Mouse (Mus musculus): ENCODE measurements around the gene Lrrc32. TPM values are rescaled to one million over a fixed set of nuclear protein-coding genes. Genes with fewer than 3 reads are reported as not detected.
A peak's percentile ranks its signal among the peaks of the same experiment; 100 is the strongest.

Lrrc32 gene
- polyA plus RNA-seq, 1 experiment from 2014 or later: 6.9 TPM

- Histone ChIP-seq H3K9ac (ENCODE audit: low read depth, low read length) (no peak overlapping the region), H3K4me1 (replicated peaks; ENCODE audit: control insufficient read depth, insufficient read depth, low read length) (no peaks in the 10 kb centered on the region; the same call in 1 of the 2 replicates), H3K27ac (ENCODE audit: low read depth, low read length) (no peak overlapping the region), H3K4me2 (replicated peaks; ENCODE audit: low read depth) (peak overlapping the region; percentile 82), H3K4me3 (ENCODE audit: low read depth, low read length) (peak overlapping the region; percentile 59), H3K27me3 (replicated peaks; ENCODE audit: control insufficient read depth, insufficient read depth, low read length) (no peaks in the 10 kb centered on the region; the same call in 1 of the 2 replicates), H3K36me3 (ENCODE audit: control insufficient read depth, insufficient read depth) (no peaks in the 10 kb centered on the region), H3K9me3 (ENCODE audit: control insufficient read depth) (no peaks in the 10 kb centered on the region)
- 86% methylated on average over 6 of the region's 6 CpGs for WGBS
- TF ChIP-seq CTCF (IDR thresholded peaks at IDR 0.05; ENCODE audit: low read depth): no peak
- no peak for ATAC-seq
These were observed 1.8 kb downstream of the Lrrc32 start for GRCm38 (mm10) chr7:98490911-98491310.

- Histone ChIP-seq H3K27ac (ENCODE audit: low read depth, low read length) (no peak overlapping the region), H3K27me3 (replicated peaks; ENCODE audit: control insufficient read depth, insufficient read depth, low read length) (no peaks in the 10 kb centered on the region; the same call in 1 of the 2 replicates), H3K9ac (ENCODE audit: low read depth, low read length) (no peak overlapping the region), H3K4me3 (ENCODE audit: low read depth, low read length) (peak overlapping the region; percentile 59), H3K9me3 (ENCODE audit: control insufficient read depth) (no peaks in the 10 kb centered on the region), H3K36me3 (ENCODE audit: control insufficient read depth, insufficient read depth) (no peaks in the 10 kb centered on the region), H3K4me2 (replicated peaks; ENCODE audit: low read depth) (peak overlapping the region; percentile 82), H3K4me1 (replicated peaks; ENCODE audit: control insufficient read depth, insufficient read depth, low read length) (no peaks in the 10 kb centered on the region; the same call in 1 of the 2 replicates)
- no peak for TF ChIP-seq CTCF (IDR thresholded peaks at IDR 0.05; ENCODE audit: low read depth)
- 66% methylated on average over 9 of the region's 9 CpGs for WGBS
- ATAC-seq: no peak
These were observed 2.5 kb downstream of the Lrrc32 start for GRCm38 (mm10) chr7:98491451-98492200.

- Histone ChIP-seq H3K9ac (ENCODE audit: low read depth, low read length) (no peak overlapping the region), H3K4me3 (ENCODE audit: low read depth, low read length) (peak overlapping the region; percentile 20; the same call in 1 of the 2 replicates), H3K27ac (ENCODE audit: low read depth, low read length) (no peak overlapping the region), H3K36me3 (ENCODE audit: control insufficient read depth, insufficient read depth) (no peaks in the 10 kb centered on the region), H3K27me3 (replicated peaks; ENCODE audit: control insufficient read depth, insufficient read depth, low read length) (no peaks in the 10 kb centered on the region; the same call in 1 of the 2 replicates), H3K9me3 (ENCODE audit: control insufficient read depth) (no peaks in the 10 kb centered on the region), H3K4me1 (replicated peaks; ENCODE audit: control insufficient read depth, insufficient read depth, low read length) (no peaks in the 10 kb centered on the region; the same call in 1 of the 2 replicates), H3K4me2 (replicated peaks; ENCODE audit: low read depth) (peak overlapping the region; percentile 82)
- 70% methylated on average over 5 of the region's 5 CpGs for WGBS
- no peak for TF ChIP-seq CTCF (IDR thresholded peaks at IDR 0.05; ENCODE audit: low read depth)
- no peak for ATAC-seq
These were observed 3.2 kb downstream of the Lrrc32 start for GRCm38 (mm10) chr7:98492331-98492730.

GRCm38 (mm10) chr7:98493307-98493706 is 4.2 kb downstream of the Lrrc32 start:
- Histone ChIP-seq H3K4me3 (ENCODE audit: low read depth, low read length) (no peak overlapping the region), H3K9ac (ENCODE audit: low read depth, low read length) (peak overlapping the region; percentile 22; the same call in 1 of the 2 replicates), H3K9me3 (ENCODE audit: control insufficient read depth) (no peaks in the 10 kb centered on the region), H3K27me3 (replicated peaks; ENCODE audit: control insufficient read depth, insufficient read depth, low read length) (no peaks in the 10 kb centered on the region; the same call in 1 of the 2 replicates), H3K4me2 (replicated peaks; ENCODE audit: low read depth) (peak overlapping the region; percentile 82; the same call in 1 of the 2 replicates), H3K27ac (ENCODE audit: low read depth, low read length) (no peak overlapping the region), H3K4me1 (replicated peaks; ENCODE audit: control insufficient read depth, insufficient read depth, low read length) (no peaks in the 10 kb centered on the region; the same call in 1 of the 2 replicates), H3K36me3 (ENCODE audit: control insufficient read depth, insufficient read depth) (no peaks in the 10 kb centered on the region)
- TF ChIP-seq CTCF (IDR thresholded peaks at IDR 0.05; ENCODE audit: low read depth): no peak
- 51% methylated on average over 2 of the region's 2 CpGs for WGBS
- ATAC-seq: no peak

- Histone ChIP-seq H3K4me1 (replicated peaks; ENCODE audit: control insufficient read depth, insufficient read depth, low read length) (no peaks in the 10 kb centered on the region; the same call in 1 of the 2 replicates), H3K4me2 (replicated peaks; ENCODE audit: low read depth) (no peak overlapping the region)
- 64% methylated on average over 18 of the region's 18 CpGs for WGBS
These were observed 4.9 kb downstream of the Lrrc32 start for GRCm38 (mm10) chr7:98493901-98494480.

GRCm38 (mm10) chr7:98495591-98495990 is 6.5 kb downstream of the Lrrc32 start:
- Histone ChIP-seq H3K36me3 (ENCODE audit: control insufficient read depth, insufficient read depth) (no peaks in the 10 kb centered on the region; the same call in 1 of the 2 replicates), H3K9ac (ENCODE audit: low read depth, low read length) (no peak overlapping the region), H3K4me3 (ENCODE audit: low read depth, low read length) (no peak overlapping the region), H3K27ac (ENCODE audit: low read depth, low read length) (no peak overlapping the region), H3K9me3 (ENCODE audit: control insufficient read depth) (no peaks in the 10 kb centered on the region), H3K27me3 (replicated peaks; ENCODE audit: control insufficient read depth, insufficient read depth, low read length) (no peaks in the 10 kb centered on the region; the same call in 1 of the 2 replicates), H3K4me1 (replicated peaks; ENCODE audit: control insufficient read depth, insufficient read depth, low read length) (no peaks in the 10 kb centered on the region), H3K4me2 (replicated peaks; ENCODE audit: low read depth) (no peak overlapping the region)
- ATAC-seq: no peak
- no peak for TF ChIP-seq CTCF (IDR thresholded peaks at IDR 0.05; ENCODE audit: low read depth)
- 70% methylated on average over 1 of the region's 1 CpGs for WGBS

More at GRCm38 (mm10) chr7:98493901-98494480, 4.9 kb downstream of the Lrrc32 start:
- Histone ChIP-seq H3K9ac (ENCODE audit: low read depth, low read length) (no peak overlapping the region; the same call in 1 of the 2 replicates), H3K9me3 (ENCODE audit: control insufficient read depth) (no peaks in the 10 kb centered on the region), H3K27me3 (replicated peaks; ENCODE audit: control insufficient read depth, insufficient read depth, low read length) (no peaks in the 10 kb centered on the region; the same call in 1 of the 2 replicates), H3K36me3 (ENCODE audit: control insufficient read depth, insufficient read depth) (no peaks in the 10 kb centered on the region; the same call in 1 of the 2 replicates), H3K27ac (ENCODE audit: low read depth, low read length) (no peak overlapping the region), H3K4me3 (ENCODE audit: low read depth, low read length) (no peak overlapping the region)
- TF ChIP-seq CTCF (IDR thresholded peaks at IDR 0.05; ENCODE audit: low read depth): no peak
- no peak for ATAC-seq

All from intestine, postnatal 0 days (tissue).